Mouse (Mus musculus) stomach, embryonic 16.5 days (tissue): ENCODE measurements at regions not wholly inside any gene's neighbourhood (a gene's known extent, or its start where the extent isn't known, plus 50 kb on each side); places are given as distances from the start of the nearest gene placed in this dataset.

Experiments
- ATAC-seq: fragments of 200-750 bp; cut with Nextera tagmentation; 2 replicates; pipeline ENCODE4 v1.8.0; 2017; ENCODE audit warnings: moderate number of reproducible peaks, moderate TSS enrichment; ENCODE audit not compliant: insufficient read depth, low FRiP score
- H3K27ac ChIP-seq: fragments of 300-500 bp; sonication (generic); 2 replicates; pipeline ENCODE4 v1.5.1; 2014; ENCODE audit warnings: low read length
- H3K27me3 ChIP-seq: fragments of 300-500 bp; sonication (generic); 2 replicates; pipeline ENCODE4 v1.6.1; 2014; ENCODE audit warnings: low read length, control low read depth, mixed read lengths; ENCODE audit not compliant: control insufficient read depth, insufficient read depth
- H3K36me3 ChIP-seq: fragments of 300-500 bp; sonication (generic); 2 replicates; pipeline ENCODE4 v1.6.1; 2014; ENCODE audit warnings: low read length; ENCODE audit not compliant: control insufficient read depth, insufficient read depth
- H3K4me1 ChIP-seq: fragments of 300-500 bp; sonication (generic); 2 replicates; pipeline ENCODE4 v1.6.1; 2014; ENCODE audit warnings: low read length, control low read depth, mixed read lengths; ENCODE audit not compliant: control insufficient read depth, insufficient read depth
- H3K4me2 ChIP-seq: fragments of 300-500 bp; sonication (generic); 2 replicates; pipeline ENCODE4 v1.6.1; 2014; ENCODE audit warnings: low read depth, low read length, mixed read lengths
- H3K4me3 ChIP-seq: fragments of 300-500 bp; sonication (generic); replicated peaks from 2 replicates; pipeline ENCODE4 v1.5.1; 2014; ENCODE audit warnings: mild to moderate bottlenecking, low read length
- H3K9ac ChIP-seq: fragments of 300-500 bp; sonication (generic); 2 replicates; pipeline ENCODE4 v1.6.1; 2014; ENCODE audit warnings: low read length
- H3K9me3 ChIP-seq: fragments of 300-500 bp; sonication (generic); replicated peaks from 2 replicates; pipeline ENCODE4 v1.6.1; 2016; ENCODE audit warnings: low read length, control low read depth; ENCODE audit not compliant: control insufficient read depth
- WGBS: fragments of 180-500 bp; shearing (Covaris S2); extraction: QIAGEN DNeasy Blood & Tissue Kit; methylation state at CpG from one replicate; pipeline ENCODE4 v1.1.7; 2014; 5-methylcytosine and 5-hydroxymethylcytosine counted together

DNA sequence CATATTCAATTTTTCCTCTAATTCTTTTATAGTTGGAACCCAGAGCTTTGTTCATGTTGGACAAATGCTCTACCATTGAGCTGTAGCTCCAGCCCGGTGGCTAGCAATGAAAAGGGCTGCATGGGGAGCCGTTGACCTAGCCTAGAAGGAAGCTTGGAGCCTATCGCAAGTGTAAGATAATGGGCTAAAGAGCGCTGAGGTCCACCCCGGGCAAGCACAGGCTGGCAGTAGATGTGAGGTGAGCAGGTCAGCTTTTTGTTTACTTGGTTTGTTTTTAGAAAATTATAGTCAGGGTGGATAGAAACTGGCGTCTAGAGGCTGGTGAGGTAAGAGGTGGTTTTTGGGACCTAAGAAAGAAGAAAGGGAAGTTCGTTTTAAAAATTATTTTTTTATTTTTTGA lies 181.0 kb downstream of the Plpp3 start:
- H3K4me2 ChIP-seq: no peak overlapping the region

DNA sequence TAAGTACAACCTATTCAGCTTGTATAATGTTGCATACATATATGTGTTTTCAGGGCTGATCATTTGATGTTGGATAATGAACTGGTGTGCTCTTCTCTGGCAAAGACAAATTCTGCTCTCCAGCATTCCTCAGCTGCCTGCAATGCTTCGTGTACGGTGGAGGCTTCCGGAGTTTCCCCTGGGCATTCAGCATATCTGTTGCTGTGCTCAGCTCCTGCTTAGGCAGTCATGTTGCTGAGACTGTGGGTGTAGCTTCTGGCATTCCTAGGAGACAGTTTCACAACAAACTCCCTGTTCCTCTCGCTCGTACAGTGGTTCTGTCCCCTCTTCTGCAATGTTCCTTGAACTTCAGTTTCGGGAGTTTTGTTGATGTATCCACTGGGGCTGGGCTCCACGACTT lies 181.7 kb downstream of the Plpp3 start:
- WGBS: 51% methylated on average over 7 of the region's 7 CpGs
- H3K27me3 ChIP-seq: no peaks in the 10 kb centered on the region
- no peak for ATAC-seq

More for the DNA sequence above, 181.0 kb downstream of the Plpp3 start:
- no peaks in the 10 kb centered on the region for H3K27me3 ChIP-seq
- H3K9ac ChIP-seq: no peak overlapping the region
- no peak overlapping the region for H3K4me3 ChIP-seq
- no peaks in the 10 kb centered on the region for H3K36me3 ChIP-seq
- no peak for ATAC-seq
- no peak overlapping the region for H3K27ac ChIP-seq
- H3K4me1 ChIP-seq: 0 out of 2 replicates have a peak, but pooled peaks cover 3% of the 10 kb centered on the region
- no peaks in the 10 kb centered on the region for H3K9me3 ChIP-seq
- WGBS: 51% methylated on average over 7 of the region's 7 CpGs

DNA sequence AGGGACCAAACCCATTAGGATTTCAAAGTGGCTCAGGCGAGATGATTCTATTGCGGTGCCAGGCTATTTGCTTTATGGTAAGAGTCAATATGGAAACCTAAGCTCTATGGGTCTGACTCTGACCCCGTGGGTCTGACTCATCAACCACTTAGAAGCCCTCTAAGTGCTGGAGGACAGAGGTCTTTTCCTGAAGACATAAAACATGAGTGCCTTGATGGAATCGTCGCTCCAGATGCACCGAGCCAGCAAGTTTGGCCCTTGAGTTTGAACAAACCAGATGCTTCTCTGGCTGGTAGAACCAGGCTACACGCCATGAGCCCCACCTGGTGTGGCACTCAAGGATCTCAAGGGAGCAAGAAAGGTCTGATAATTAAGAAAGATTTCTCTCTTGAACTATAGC lies 184.1 kb downstream of the Plpp3 start:
- Histone ChIP-seq H3K27ac (no peak overlapping the region), H3K4me2 (no peak overlapping the region), H3K4me3 (no peak overlapping the region), H3K36me3 (no peaks in the 10 kb centered on the region), H3K27me3 (no peaks in the 10 kb centered on the region), H3K4me1 (0 out of 2 replicates have a peak, but pooled peaks cover 3% of the 10 kb centered on the region), H3K9ac (no peak overlapping the region), H3K9me3 (no peaks in the 10 kb centered on the region)
- ATAC-seq: no peak
- WGBS: 69% methylated on average over 7 of the region's 7 CpGs

More for the DNA sequence above, 181.7 kb downstream of the Plpp3 start:
- Histone ChIP-seq H3K4me3 (no peak overlapping the region), H3K4me1 (0 out of 2 replicates have a peak, but pooled peaks cover 3% of the 10 kb centered on the region), H3K27ac (no peak overlapping the region), H3K9ac (no peak overlapping the region), H3K4me2 (no peak overlapping the region), H3K9me3 (no peaks in the 10 kb centered on the region), H3K36me3 (no peaks in the 10 kb centered on the region)

DNA sequence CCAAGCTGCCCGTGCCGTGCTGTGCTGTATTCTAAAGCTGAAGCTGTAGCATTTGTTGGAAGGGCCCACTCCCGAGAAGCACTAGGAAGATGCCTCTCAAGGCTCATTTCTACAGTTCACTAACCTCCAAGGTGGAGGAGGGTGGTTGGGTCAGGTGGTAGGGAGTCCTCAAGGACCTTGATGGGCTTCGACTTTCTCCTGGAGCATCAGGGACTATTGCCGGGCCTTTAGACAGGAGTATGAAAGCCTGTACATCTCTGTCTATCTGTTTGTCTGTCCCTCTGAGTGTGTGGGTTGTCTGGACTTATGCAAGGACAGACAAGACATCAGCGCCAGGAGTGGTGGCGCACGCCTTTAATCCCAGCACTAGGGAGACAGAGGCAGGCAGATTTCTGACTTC lies 189.7 kb downstream of the Plpp3 start:
- Histone ChIP-seq H3K36me3 (no peaks in the 10 kb centered on the region), H3K4me1 (no peaks in the 10 kb centered on the region), H3K27ac (no peak overlapping the region), H3K4me2 (no peak overlapping the region), H3K9ac (no peak overlapping the region), H3K4me3 (no peak overlapping the region), H3K27me3 (no peaks in the 10 kb centered on the region), H3K9me3 (no peaks in the 10 kb centered on the region)
- ATAC-seq: no peak
- WGBS: 91% methylated on average over 8 of the region's 8 CpGs

DNA sequence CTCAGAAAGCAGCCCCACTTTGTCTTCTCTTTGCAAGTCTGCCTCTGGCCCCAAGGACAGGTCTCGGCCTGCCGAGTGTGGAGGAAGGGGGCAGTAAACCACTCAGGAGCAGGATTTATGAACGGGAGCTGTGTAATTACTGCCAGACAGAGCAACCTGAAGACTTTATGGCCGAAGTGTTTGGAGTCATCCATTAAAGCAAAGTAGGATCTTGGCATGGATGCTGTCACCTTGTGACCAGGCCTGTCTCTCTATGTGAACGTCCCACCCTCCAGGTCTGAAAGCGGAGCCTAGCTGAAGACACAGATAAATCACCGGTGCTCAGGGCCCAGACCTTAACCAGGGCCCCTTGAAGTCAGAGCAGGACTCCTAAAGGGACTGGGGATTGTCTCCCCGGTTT lies 190.8 kb downstream of the Plpp3 start:
- H3K27ac ChIP-seq: no peak overlapping the region
- H3K9ac ChIP-seq: no peak overlapping the region
- no peaks in the 10 kb centered on the region for H3K4me1 ChIP-seq
- no peak overlapping the region for H3K4me2 ChIP-seq
- no peak overlapping the region for H3K4me3 ChIP-seq
- ATAC-seq: no peak
- H3K27me3 ChIP-seq: no peaks in the 10 kb centered on the region
- no peaks in the 10 kb centered on the region for H3K9me3 ChIP-seq
- H3K36me3 ChIP-seq: no peaks in the 10 kb centered on the region
- WGBS: 47% methylated on average over 8 of the region's 8 CpGs

DNA sequence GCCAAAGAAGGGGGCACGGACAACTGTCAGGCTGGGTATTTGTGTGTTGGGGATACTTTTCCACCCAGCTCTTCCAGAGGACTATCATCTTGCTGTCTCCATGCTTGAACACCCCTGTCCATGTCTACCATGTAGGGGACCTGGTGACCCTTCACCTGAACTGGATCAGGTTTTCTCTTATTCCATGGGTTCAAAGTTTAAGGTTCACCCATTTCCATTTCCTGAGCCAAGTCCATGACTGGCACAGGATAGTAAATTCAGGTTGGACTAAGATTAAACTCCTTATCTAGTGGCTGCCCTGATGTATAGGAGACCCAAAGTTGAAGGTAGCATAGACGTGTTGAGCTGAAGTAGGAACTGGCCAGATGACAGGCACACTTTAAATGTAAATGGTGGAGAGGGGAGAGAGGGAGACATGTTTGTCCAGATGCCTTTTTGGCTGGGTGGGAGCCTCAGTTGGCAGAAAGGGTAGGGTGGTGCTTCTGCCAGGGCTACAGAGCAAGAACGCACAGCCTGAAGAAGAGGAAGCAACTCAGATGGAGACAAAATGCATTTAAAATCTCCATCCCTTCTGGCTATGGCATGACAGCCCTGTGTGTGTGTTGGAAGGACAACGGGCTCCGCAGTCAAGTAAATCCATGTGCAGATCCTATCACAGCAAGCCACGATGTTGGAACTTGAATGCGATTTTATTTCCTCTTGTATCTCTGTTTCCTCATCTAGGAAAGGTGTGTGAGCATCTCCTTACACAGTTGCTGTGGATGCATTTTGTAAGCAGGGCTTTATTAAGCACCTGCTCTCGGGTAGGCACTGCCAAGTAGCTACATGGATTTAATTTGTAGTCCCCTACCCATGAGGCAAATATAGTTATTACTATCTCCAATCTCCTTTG lies 192.4 kb downstream of the Plpp3 start:
- no peak for ATAC-seq
- Histone ChIP-seq H3K36me3 (no peaks in the 10 kb centered on the region), H3K4me1 (no peaks in the 10 kb centered on the region), H3K9me3 (no peaks in the 10 kb centered on the region), H3K9ac (no peak overlapping the region), H3K4me3 (no peak overlapping the region), H3K27ac (no peak overlapping the region), H3K27me3 (no peaks in the 10 kb centered on the region), H3K4me2 (no peak overlapping the region)
- 89% methylated on average over 8 of the region's 8 CpGs for WGBS

DNA sequence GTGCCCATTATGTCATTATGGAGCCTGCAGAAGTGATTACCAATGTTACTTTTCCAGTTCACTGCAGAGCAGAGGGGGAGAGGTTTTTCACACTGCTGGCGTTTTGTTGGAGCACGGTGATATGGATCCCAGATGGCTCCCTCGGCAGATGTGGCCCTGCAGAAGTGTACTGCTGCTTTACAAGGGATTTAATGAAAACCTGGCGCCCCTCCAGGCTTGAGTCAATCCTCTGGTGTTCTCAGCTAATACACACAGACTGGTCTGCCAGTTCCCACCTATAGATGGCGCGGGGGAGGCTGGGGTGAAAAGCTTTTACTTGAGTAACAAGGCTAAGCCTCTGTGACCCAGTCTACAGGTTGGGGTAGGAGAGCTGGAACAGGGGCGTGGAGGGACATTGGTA lies 195.2 kb downstream of the Plpp3 start:
- ATAC-seq: peak; percentile 78
- no peak overlapping the region for H3K9ac ChIP-seq
- no peak overlapping the region for H3K4me2 ChIP-seq
- no peaks in the 10 kb centered on the region for H3K27me3 ChIP-seq
- no peaks in the 10 kb centered on the region for H3K36me3 ChIP-seq
- H3K9me3 ChIP-seq: no peaks in the 10 kb centered on the region
- H3K4me1 ChIP-seq: no peaks in the 10 kb centered on the region
- 47% methylated on average over 7 of the region's 7 CpGs for WGBS
- H3K27ac ChIP-seq: no peak overlapping the region
- H3K4me3 ChIP-seq: no peak overlapping the region

DNA sequence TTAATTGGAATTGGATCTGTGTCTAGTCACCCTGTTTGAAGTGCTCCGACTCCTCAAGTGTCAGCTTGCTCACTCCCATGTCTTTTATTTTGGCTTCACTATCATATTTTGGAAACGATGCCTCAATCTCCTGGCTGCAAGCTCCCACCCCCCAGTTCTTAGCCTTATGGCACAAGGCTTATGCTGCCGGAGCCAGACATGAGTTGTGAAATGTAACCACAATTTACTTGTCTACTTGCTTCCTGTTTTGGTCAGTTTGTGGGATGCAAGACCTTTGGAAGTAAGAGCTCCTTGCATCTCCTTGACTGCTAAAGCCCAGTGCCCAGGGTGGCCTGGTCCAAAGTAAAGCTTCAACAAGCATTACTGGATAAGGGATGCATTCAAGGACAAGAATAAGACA lies 195.8 kb downstream of the Plpp3 start:
- H3K9me3 ChIP-seq: no peaks in the 10 kb centered on the region
- no peak overlapping the region for H3K4me3 ChIP-seq
- H3K27ac ChIP-seq: no peak overlapping the region
- no peaks in the 10 kb centered on the region for H3K27me3 ChIP-seq
- ATAC-seq: no peak
- H3K4me1 ChIP-seq: no peaks in the 10 kb centered on the region
- H3K4me2 ChIP-seq: no peak overlapping the region
- H3K9ac ChIP-seq: no peak overlapping the region
- H3K36me3 ChIP-seq: no peaks in the 10 kb centered on the region
- 77% methylated on average over 3 of the region's 3 CpGs for WGBS

DNA sequence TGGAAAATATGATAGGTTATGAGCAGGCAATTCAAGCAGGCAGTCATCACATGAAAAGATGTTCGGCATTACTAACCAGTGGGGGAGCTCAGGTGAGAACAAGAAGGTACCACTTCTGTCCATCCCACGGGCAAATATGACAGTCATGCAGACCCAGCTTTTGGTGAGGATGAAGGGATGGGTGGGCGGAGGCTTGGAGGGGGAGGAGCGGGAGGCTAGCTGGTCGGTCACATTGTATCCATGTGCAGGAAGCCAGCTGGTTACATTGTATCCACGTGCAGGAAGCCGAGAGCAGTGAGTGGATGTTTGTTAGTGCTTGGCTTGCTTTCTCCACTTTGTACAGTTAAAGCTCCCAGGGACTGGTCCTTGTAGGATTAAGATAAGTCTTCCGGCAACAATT lies 196.9 kb downstream of the Plpp3 start:
- H3K9ac ChIP-seq: no peak overlapping the region
- no peaks in the 10 kb centered on the region for H3K9me3 ChIP-seq
- H3K27ac ChIP-seq: no peak overlapping the region
- WGBS: 70% methylated on average over 8 of the region's 8 CpGs
- no peaks in the 10 kb centered on the region for H3K4me1 ChIP-seq
- no peak overlapping the region for H3K4me3 ChIP-seq
- no peaks in the 10 kb centered on the region for H3K27me3 ChIP-seq
- H3K36me3 ChIP-seq: no peaks in the 10 kb centered on the region
- ATAC-seq: no peak
- H3K4me2 ChIP-seq: no peak overlapping the region
